Mouse (Mus musculus): ENCODE measurements around the gene Stxbp4. TPM values are rescaled to one million over a fixed set of nuclear protein-coding genes. Genes with fewer than 3 reads are reported as not detected.
A peak's percentile ranks its signal among the peaks of the same experiment; 100 is the strongest.

Stxbp4 gene
- total RNA-seq, 1 experiment = 10.8 TPM

DNA sequence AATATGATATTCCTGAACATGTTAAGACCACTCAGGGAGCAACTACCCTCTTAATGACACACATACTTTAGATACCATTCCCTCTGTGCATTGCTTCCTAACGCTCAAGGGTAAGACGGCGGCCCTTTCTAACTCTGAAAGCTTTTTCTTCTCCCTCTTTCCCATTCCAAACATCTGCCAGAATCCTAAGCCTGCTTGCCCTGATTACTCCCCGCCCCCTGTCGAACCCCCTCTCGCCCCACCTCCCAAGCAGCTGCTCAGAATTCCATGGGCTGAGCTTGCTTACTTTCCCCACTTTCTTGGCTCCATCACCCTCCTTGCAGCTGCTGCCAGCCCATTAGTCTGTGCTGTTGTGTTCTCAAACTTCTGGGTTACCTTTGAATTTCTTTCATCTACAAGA is 27.3 kb upstream of the Stxbp4 start:
- H3K9me3 ChIP-seq (ENCODE audit: control insufficient read depth, insufficient read depth, low read depth, low read length) = no peaks in the 10 kb centered on the region
- no peak overlapping the region for H3K4me3 ChIP-seq (ENCODE audit: insufficient read depth in 1 of 2, low read depth in 1 of 2, low read length in 2 of 2, poor library complexity in 1 of 2, severe bottlenecking in 1 of 2)
- in situ Hi-C loops (cut with MboI; ENCODE audit: low sequenced_read_pairs in 2 of 2, unreplicated experiment in 2 of 2) = no loop called here
- no peak for DNase-seq (ENCODE audit: low read depth, low spot score)
- H3K27ac ChIP-seq (ENCODE audit: insufficient read depth, low read depth, low read length, poor library complexity, severe bottlenecking) = no peak overlapping the region
- H3K36me3 ChIP-seq (ENCODE audit: control insufficient read depth, insufficient read depth, low read length, poor library complexity, severe bottlenecking) = peaks cover 4% of the 10 kb centered on the region
- H3K4me1 ChIP-seq (ENCODE audit: control insufficient read depth in 2 of 2, insufficient read depth in 2 of 2, low read length in 2 of 2, poor library complexity in 1 of 2) = peaks cover 0 to 2% of the 10 kb centered on the region in 2 experiments; a peak in 1 of 4 replicates
- TF ChIP-seq HCFC1 (IDR thresholded peaks at IDR 0.05; ENCODE audit: borderline replicate concordance, insufficient read depth, low read length) (no peak), ZNF384 (IDR thresholded peaks at IDR 0.05; ENCODE audit: low read depth, low read length) (no peak), MAFK (IDR thresholded peaks at IDR 0.05; ENCODE audit: insufficient read depth, low read depth, low read length) (no peak), CHD2 (IDR thresholded peaks at IDR 0.05; ENCODE audit: low read depth, low read length) (no peak)
- H3K9ac ChIP-seq (ENCODE audit: insufficient read depth, low read depth, low read length, poor library complexity, severe bottlenecking) = no peak overlapping the region

DNA sequence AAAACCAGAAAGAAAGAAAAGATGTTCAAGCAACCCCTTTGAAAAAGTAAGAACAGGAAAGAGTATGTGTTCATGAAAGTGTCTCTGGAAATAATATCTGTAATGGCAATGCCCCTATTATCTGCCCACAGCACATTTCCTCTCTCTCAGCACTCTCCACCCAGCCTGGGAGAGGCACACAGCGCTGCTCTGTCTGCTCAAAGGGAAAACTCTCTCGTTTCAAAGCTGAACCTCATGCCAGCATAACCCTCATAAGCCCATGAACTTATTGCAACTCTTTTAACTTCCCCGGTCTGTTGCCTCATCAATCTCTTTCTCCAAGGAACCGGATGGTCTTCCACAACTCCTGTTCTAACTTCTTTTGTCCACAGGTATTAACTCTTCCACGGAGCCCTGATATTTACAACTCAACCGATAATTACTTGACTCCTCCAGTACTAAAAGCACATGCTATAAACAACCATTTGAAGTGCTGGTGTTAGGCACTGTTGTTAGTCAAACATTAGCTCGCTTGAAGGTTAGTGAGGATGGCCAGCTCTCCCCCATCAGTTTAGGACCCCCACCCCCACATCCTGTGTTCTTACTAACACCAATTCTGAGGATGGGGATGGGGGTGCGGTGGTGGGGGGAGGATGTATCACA is 26.6 kb upstream of the Stxbp4 start:
- H3K27ac ChIP-seq (ENCODE audit: insufficient read depth, low read depth, low read length, poor library complexity, severe bottlenecking) = no peak overlapping the region
- no peak overlapping the region for H3K4me3 ChIP-seq (ENCODE audit: insufficient read depth in 1 of 2, low read depth in 1 of 2, low read length in 2 of 2, poor library complexity in 1 of 2, severe bottlenecking in 1 of 2)
- no peak for DNase-seq (ENCODE audit: low read depth, low spot score)
- TF ChIP-seq ZNF384 (IDR thresholded peaks at IDR 0.05; ENCODE audit: low read depth, low read length) (no peak), ZC3H11A (IDR thresholded peaks at IDR 0.05; ENCODE audit: borderline replicate concordance, low read depth, low read length) (no peak), CHD2 (IDR thresholded peaks at IDR 0.05; ENCODE audit: low read depth, low read length) (no peak), MAFK (IDR thresholded peaks at IDR 0.05; ENCODE audit: insufficient read depth, low read depth, low read length) (no peak), HCFC1 (IDR thresholded peaks at IDR 0.05; ENCODE audit: borderline replicate concordance, insufficient read depth, low read length) (no peak)
- H3K4me1 ChIP-seq (ENCODE audit: control insufficient read depth in 2 of 2, insufficient read depth in 2 of 2, low read length in 2 of 2, poor library complexity in 1 of 2) = peaks cover 0 to 2% of the 10 kb centered on the region in 2 experiments; a peak in 1 of 4 replicates
- no peak overlapping the region for H3K9ac ChIP-seq (ENCODE audit: insufficient read depth, low read depth, low read length, poor library complexity, severe bottlenecking)
- no peaks in the 10 kb centered on the region for H3K9me3 ChIP-seq (ENCODE audit: control insufficient read depth, insufficient read depth, low read depth, low read length)
- H3K36me3 ChIP-seq (ENCODE audit: control insufficient read depth, insufficient read depth, low read length, poor library complexity, severe bottlenecking) = peaks cover 4% of the 10 kb centered on the region
- in situ Hi-C loops (cut with MboI; ENCODE audit: low sequenced_read_pairs in 2 of 2, unreplicated experiment in 2 of 2) = no loop called here

DNA sequence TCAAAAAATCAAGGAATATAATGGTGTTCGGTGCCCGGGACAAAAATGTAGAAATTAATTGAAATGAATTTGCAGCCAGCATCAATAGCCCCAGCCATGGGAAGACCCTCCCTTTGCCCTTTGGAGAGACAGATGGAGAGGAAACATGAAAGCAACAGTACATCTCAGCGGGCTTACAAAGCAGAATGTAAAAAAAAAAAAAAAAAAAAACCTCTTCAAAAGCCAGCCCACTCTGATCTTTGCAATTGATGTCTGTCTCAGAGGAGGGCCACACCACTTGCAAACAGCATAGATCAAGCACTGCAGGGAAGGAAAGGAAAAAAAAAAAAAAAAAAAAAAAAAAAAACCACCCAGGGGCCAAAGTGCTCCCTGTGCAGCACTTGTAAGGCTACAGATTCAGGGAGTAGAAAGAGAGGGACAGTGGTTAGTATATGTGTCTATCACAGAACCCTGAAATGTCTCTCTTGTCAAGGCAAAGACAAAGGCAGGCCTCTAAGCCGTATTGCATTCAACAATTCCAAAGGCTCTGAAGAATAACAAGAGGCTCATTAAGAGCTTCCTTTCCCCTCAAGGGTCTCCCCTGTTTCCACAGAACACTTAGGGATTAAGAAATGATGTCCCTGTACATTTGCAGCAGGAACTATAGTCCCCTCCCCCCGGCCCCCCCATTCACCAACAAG is 25.9 kb upstream of the Stxbp4 start:
- Histone ChIP-seq H3K9me3 (ENCODE audit: control insufficient read depth, insufficient read depth, low read depth, low read length) (no peaks in the 10 kb centered on the region), H3K4me1 (ENCODE audit: control insufficient read depth in 2 of 2, insufficient read depth in 2 of 2, low read length in 2 of 2, poor library complexity in 1 of 2) (peaks cover 0 to 2% of the 10 kb centered on the region in 2 experiments; a peak in 1 of 4 replicates), H3K27ac (ENCODE audit: insufficient read depth, low read depth, low read length, poor library complexity, severe bottlenecking) (no peak overlapping the region), H3K4me3 (ENCODE audit: insufficient read depth in 1 of 2, low read depth in 1 of 2, low read length in 2 of 2, poor library complexity in 1 of 2, severe bottlenecking in 1 of 2) (no peak overlapping the region), H3K36me3 (ENCODE audit: control insufficient read depth, insufficient read depth, low read length, poor library complexity, severe bottlenecking) (peaks cover 4% of the 10 kb centered on the region), H3K9ac (ENCODE audit: insufficient read depth, low read depth, low read length, poor library complexity, severe bottlenecking) (no peak overlapping the region)
- in situ Hi-C loops (cut with MboI; ENCODE audit: low sequenced_read_pairs in 2 of 2, unreplicated experiment in 2 of 2) = no loop called here
- TF ChIP-seq MAFK (IDR thresholded peaks at IDR 0.05; ENCODE audit: insufficient read depth, low read depth, low read length) (no peak), ZNF384 (IDR thresholded peaks at IDR 0.05; ENCODE audit: low read depth, low read length) (0 out of 2 replicates have a peak, but pooled peaks have one; percentile 32)
- no peak for DNase-seq (ENCODE audit: low read depth, low spot score)

DNA sequence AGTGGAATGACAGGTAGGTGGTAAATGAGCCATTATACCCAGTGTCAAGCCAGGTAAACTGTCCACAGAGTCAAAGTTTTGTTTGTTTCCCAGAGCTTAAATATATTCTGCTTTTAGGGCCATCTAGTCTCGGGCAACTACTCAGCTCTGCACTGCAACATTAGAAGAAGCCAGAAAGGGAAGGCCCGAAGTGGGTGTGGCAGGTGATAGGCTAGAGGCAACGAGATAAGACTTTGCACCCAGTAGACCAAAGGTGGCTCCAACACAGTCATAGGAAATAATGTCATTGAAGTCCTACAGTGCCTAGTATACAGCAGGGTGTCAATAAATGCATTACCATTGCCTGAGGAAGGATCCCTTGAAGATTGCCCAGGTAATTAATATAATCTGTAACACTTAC is 25.2 kb upstream of the Stxbp4 start:
- no peak for DNase-seq (ENCODE audit: low read depth, low spot score)
- TF ChIP-seq ZC3H11A (IDR thresholded peaks at IDR 0.05; ENCODE audit: borderline replicate concordance, low read depth, low read length) (no peak), MAFK (IDR thresholded peaks at IDR 0.05; ENCODE audit: insufficient read depth, low read depth, low read length) (no peak), CHD2 (IDR thresholded peaks at IDR 0.05; ENCODE audit: low read depth, low read length) (no peak), ZNF384 (IDR thresholded peaks at IDR 0.05; ENCODE audit: low read depth, low read length) (no peak), HCFC1 (IDR thresholded peaks at IDR 0.05; ENCODE audit: borderline replicate concordance, insufficient read depth, low read length) (no peak)
- no peaks in the 10 kb centered on the region for H3K9me3 ChIP-seq (ENCODE audit: control insufficient read depth, insufficient read depth, low read depth, low read length)
- H3K4me3 ChIP-seq (ENCODE audit: insufficient read depth in 1 of 2, low read depth in 1 of 2, low read length in 2 of 2, poor library complexity in 1 of 2, severe bottlenecking in 1 of 2) = no peak overlapping the region
- peaks cover 0 to 2% of the 10 kb centered on the region in 2 experiments; a peak in 1 of 4 replicates for H3K4me1 ChIP-seq (ENCODE audit: control insufficient read depth in 2 of 2, insufficient read depth in 2 of 2, low read length in 2 of 2, poor library complexity in 1 of 2)
- in situ Hi-C loops (cut with MboI; ENCODE audit: low sequenced_read_pairs in 2 of 2, unreplicated experiment in 2 of 2) = no loop called here
- no peak overlapping the region for H3K27ac ChIP-seq (ENCODE audit: insufficient read depth, low read depth, low read length, poor library complexity, severe bottlenecking)
- H3K9ac ChIP-seq (ENCODE audit: insufficient read depth, low read depth, low read length, poor library complexity, severe bottlenecking) = no peak overlapping the region
- peaks cover 4% of the 10 kb centered on the region for H3K36me3 ChIP-seq (ENCODE audit: control insufficient read depth, insufficient read depth, low read length, poor library complexity, severe bottlenecking)
